Mouse (Mus musculus) lung, postnatal 25 days (tissue): Measurements from ENCODE around the gene Zfp655.
"Not testable (repeated sequence)": the region's sequence is repeated elsewhere in the genome, so short reads cannot be mapped to it uniquely, and the experiment has no call there.

ENCODE experiments used
- DNase-seq: peaks from one replicate; pipeline ENCODE4 v3.0.0; 2022; ENCODE audit warnings: low spot score

Gene Zfp655

GRCm38 (mm10) chr5:145231367-145231871 is at the start of gene Zfp655:
TSS of gene Zfp655 (plus strand) at chr5:145231715.
- peak; percentile 98 for DNase-seq

- no peak for DNase-seq
Observed at GRCm38 (mm10) chr5:145185244-145185643, 46.3 kb upstream of the Zfp655 start.

- DNase-seq = no peak
Observed at GRCm38 (mm10) chr5:145189416-145189815, 42.1 kb upstream of the Zfp655 start.

- DNase-seq = no peak
Observed at GRCm38 (mm10) chr5:145190373-145190772, 41.1 kb upstream of the Zfp655 start.

GRCm38 (mm10) chr5:145190875-145191798 is 40.4 kb upstream of the Zfp655 start:
- DNase-seq = peak; percentile 92

- no peak for DNase-seq
Observed at GRCm38 (mm10) chr5:145191962-145192361, 39.6 kb upstream of the Zfp655 start, which contains the start of gene Atp5j2. TSS of gene Atp5j2 (minus strand) at chr5:145192062.

GRCm38 (mm10) chr5:145200387-145200786 is 31.1 kb upstream of the Zfp655 start:
- no peak for DNase-seq

GRCm38 (mm10) chr5:145201321-145201991 is 30.1 kb upstream of the Zfp655 start, which contains the start of gene Zkscan14:
TSS of gene Zkscan14 (minus strand) at chr5:145201868.
- DNase-seq = peak; percentile 88

GRCm38 (mm10) chr5:145202446-145202845 is 29.1 kb upstream of the Zfp655 start:
- no peak for DNase-seq

- peak; percentile 99 for DNase-seq
Observed at GRCm38 (mm10) chr5:145203936-145204691, 27.4 kb upstream of the Zfp655 start, which contains the start of gene Zkscan5. TSS of gene Zkscan5 (plus strand) at chr5:145204562.

- DNase-seq = peak; percentile 28
Observed at GRCm38 (mm10) chr5:145205041-145205440, 26.5 kb upstream of the Zfp655 start.

- no peak for DNase-seq
Observed at GRCm38 (mm10) chr5:145207385-145207784, 24.1 kb upstream of the Zfp655 start.

- DNase-seq = no peak
Observed at GRCm38 (mm10) chr5:145207954-145208353, 23.6 kb upstream of the Zfp655 start.

GRCm38 (mm10) chr5:145208391-145208790 is 23.1 kb upstream of the Zfp655 start:
- DNase-seq = not testable (repeated sequence)

GRCm38 (mm10) chr5:145211340-145211739 is 20.2 kb upstream of the Zfp655 start:
- no peak for DNase-seq

GRCm38 (mm10) chr5:145212216-145212615 is 19.3 kb upstream of the Zfp655 start:
- DNase-seq = no peak

- DNase-seq = no peak
Observed at GRCm38 (mm10) chr5:145213505-145213904, 18.0 kb upstream of the Zfp655 start.

GRCm38 (mm10) chr5:145214679-145215078 is 16.8 kb upstream of the Zfp655 start:
- DNase-seq = no peak

GRCm38 (mm10) chr5:145217746-145218145 is 13.8 kb upstream of the Zfp655 start:
- no peak for DNase-seq

- no peak for DNase-seq
Observed at GRCm38 (mm10) chr5:145218206-145218605, 13.3 kb upstream of the Zfp655 start.

GRCm38 (mm10) chr5:145218671-145219070 is 12.8 kb upstream of the Zfp655 start:
- no peak for DNase-seq

- DNase-seq = no peak
Observed at GRCm38 (mm10) chr5:145219981-145220380, 11.5 kb upstream of the Zfp655 start.
